Mouse (Mus musculus) myocyte (in vitro differentiated cells): Measurements from ENCODE around the gene Itgb6.

Experiments
- E2F4 ChIP-seq: IDR thresholded peaks from one replicate; pipeline ENCODE4 v1.6.1; 2011; ENCODE audit warnings: mild to moderate bottlenecking, control low read depth, moderate library complexity; ENCODE audit not compliant: insufficient read depth
- MYOG ChIP-seq, 3 experiments: IDR thresholded peaks; one replicate each; pipeline ENCODE4 v1.6.1; 2011; ENCODE audit warnings: control low read depth in 2 of 3, low read depth in 2 of 3, mild to moderate bottlenecking in 2 of 3; ENCODE audit not compliant: insufficient read length in 2 of 3, control insufficient read depth in 1 of 3, insufficient read depth in 1 of 3
- POLR2A ChIP-seq: IDR thresholded peaks from one replicate; pipeline ENCODE4 v1.6.1; 2011; ENCODE audit warnings: low read depth, mild to moderate bottlenecking, control low read depth, moderate library complexity; ENCODE audit not compliant: insufficient read length
- POLR2AphosphoS2 ChIP-seq: IDR thresholded peaks from one replicate; pipeline ENCODE4 v1.6.1; 2011; ENCODE audit warnings: low read depth, control low read depth; ENCODE audit not compliant: insufficient read length
- SRF ChIP-seq: IDR thresholded peaks from one replicate; pipeline ENCODE4 v1.6.1; 2011; ENCODE audit warnings: low read depth; ENCODE audit not compliant: control insufficient read depth, insufficient read length
- TCF12 ChIP-seq: IDR thresholded peaks from one replicate; pipeline ENCODE4 v1.6.1; 2011; ENCODE audit warnings: mild to moderate bottlenecking, control low read depth; ENCODE audit not compliant: poor library complexity, insufficient read depth, severe bottlenecking

GRCm38 (mm10) chr2:60636481-60636880, 86.0 kb downstream of the Itgb6 start:
- TF ChIP-seq E2F4, result no peak
- no peak for TF ChIP-seq POLR2A
- no peak for TF ChIP-seq MYOG (IDR thresholded peaks at IDR 0.05; ENCODE audit: control insufficient read depth in 1 of 3, insufficient read depth in 1 of 3, insufficient read length in 2 of 3, low read depth in 2 of 3)
- no peak for TF ChIP-seq TCF12
- no peak for TF ChIP-seq SRF
- TF ChIP-seq POLR2AphosphoS2, result no peak
